ENCODE assay signal across 8 mouse cellular contexts in the genomic region with DNA sequence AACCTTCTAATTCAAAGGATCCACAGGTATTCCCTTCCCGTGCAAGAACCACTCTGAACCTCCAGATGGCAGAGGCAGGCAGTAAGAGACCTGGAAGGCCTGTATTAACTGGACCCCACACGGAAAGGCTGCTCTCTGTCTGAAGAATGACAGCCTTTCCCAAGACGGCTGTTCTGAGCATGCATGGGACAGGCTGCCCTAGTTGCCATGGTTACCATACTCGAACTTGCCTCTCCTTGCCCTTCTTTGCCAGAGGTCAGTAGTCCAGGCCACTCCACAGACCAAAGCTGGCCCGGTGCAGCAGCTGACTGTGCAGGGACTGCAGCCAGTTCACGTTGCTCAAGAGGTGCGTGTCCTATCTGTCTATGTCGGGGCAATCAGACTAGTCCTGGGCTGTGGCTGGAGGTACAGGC. TPM values are rescaled to one million over a fixed set of nuclear protein-coding genes. Genes with fewer than 3 reads are reported as not detected.
DNase-seq lines count a peak whose midpoint lies in the region; ATAC-seq lines count a peak whose summit lies in the region.

No protein-coding gene starts in this region.

- intact Hi-C loops in gastrocnemius, postnatal 36 days (cut with DNase I): no loop called here

- H3K4me1 ChIP-seq in liver, embryonic 12.5 days: no peaks in the 10 kb centered on the region
- H3K4me1 ChIP-seq in stomach, embryonic 15.5 days: 0 out of 2 replicates have a peak, but pooled peaks cover 3% of the 10 kb centered on the region

- H3K36me3 ChIP-seq in liver, embryonic 12.5 days: peaks cover 95% of the 10 kb centered on the region
- peaks cover 46% of the 10 kb centered on the region for H3K36me3 ChIP-seq in stomach, embryonic 15.5 days

- DNase-seq in ovary, adult 18-20 months (ENCODE audit: low spot score): peak; percentile 38
- no peak for DNase-seq in ovary, postnatal 14 days (ENCODE audit: low spot score)
- DNase-seq in gastrocnemius, postnatal 36 days: peak; percentile 46 to 49
- DNase-seq in layer of hippocampus, postnatal 14 days (ENCODE audit: low spot score in 2 of 2): no peak
- DNase-seq in spleen, postnatal 4 days (ENCODE audit: low spot score in 2 of 2): no peak
- no peak for DNase-seq in cerebellum, postnatal 25 days

- peak; percentile 21; the same call in 1 of the 2 replicates for ATAC-seq in liver, embryonic 12.5 days
- ATAC-seq in stomach, embryonic 15.5 days (ENCODE audit: insufficient read depth, low FRiP score, low read depth): peak; percentile 37; the same call in 1 of the 2 replicates

- H3K9ac ChIP-seq in liver, embryonic 12.5 days: no peak overlapping the region
- H3K9ac ChIP-seq in stomach, embryonic 15.5 days: no peak overlapping the region

- WGBS in liver, embryonic 12.5 days (ENCODE audit: insufficient replicate concordance): 67% methylated on average over 8 of the region's 8 CpGs
- 35% methylated on average over 8 of the region's 8 CpGs for WGBS in stomach, embryonic 15.5 days

- H3K27me3 ChIP-seq in liver, embryonic 12.5 days (replicated peaks): no peaks in the 10 kb centered on the region
- no peaks in the 10 kb centered on the region for H3K27me3 ChIP-seq in stomach, embryonic 15.5 days (replicated peaks)

- no peak overlapping the region for H3K27ac ChIP-seq in liver, embryonic 12.5 days
- no peak overlapping the region for H3K27ac ChIP-seq in stomach, embryonic 15.5 days

- H3K4me2 ChIP-seq in liver, embryonic 12.5 days: no peak overlapping the region
- no peak overlapping the region for H3K4me2 ChIP-seq in stomach, embryonic 15.5 days

- H3K4me3 ChIP-seq in liver, embryonic 12.5 days: no peak overlapping the region
- H3K4me3 ChIP-seq in stomach, embryonic 15.5 days (replicated peaks): no peak overlapping the region

- no peaks in the 10 kb centered on the region for H3K9me3 ChIP-seq in liver, embryonic 12.5 days (replicated peaks)
- no peaks in the 10 kb centered on the region for H3K9me3 ChIP-seq in stomach, embryonic 15.5 days

RNA-seq across cellular contexts. Expression of a gene that starts 17.2 kb away (rescaled TPM):
- total RNA-seq in gastrocnemius, postnatal 36 days (2021): 1 to 10 TPM; 4.7 TPM
- polyA plus RNA-seq in liver, embryonic 12.5 days (2016; fragmentation: Nextera tagmentation; extraction: Ambion mirVana): 4.1 and 4.2 TPM in 2 replicates
- 8.0 and 8.8 TPM in 2 replicates for polyA plus RNA-seq in stomach, embryonic 15.5 days (2015; fragmentation: Nextera tagmentation; extraction: Ambion mirVana)
- total RNA-seq in layer of hippocampus, postnatal 14 days (2021): 10 to 100 TPM; 20.1 to 21.0 TPM

RNA-seq across cellular contexts. Expression of a gene that starts 18.9 kb away (rescaled TPM):
- total RNA-seq in gastrocnemius, postnatal 36 days (2021): 1 to 10 TPM; 1.6 to 1.7 TPM
- polyA plus RNA-seq in liver, embryonic 12.5 days (2016; fragmentation: Nextera tagmentation; extraction: Ambion mirVana): 0.27 and 0.30 TPM in 2 replicates
- polyA plus RNA-seq in stomach, embryonic 15.5 days (2015; fragmentation: Nextera tagmentation; extraction: Ambion mirVana): 1.1 and 1.3 TPM in 2 replicates
- 1 to 10 TPM; 4.7 to 5.0 TPM for total RNA-seq in layer of hippocampus, postnatal 14 days (2021)

RNA-seq across cellular contexts. Expression of a gene that starts 20.7 kb away (rescaled TPM):
- total RNA-seq in gastrocnemius, postnatal 36 days (2021): 1 to 10 TPM; 4.8 to 5.1 TPM
- polyA plus RNA-seq in liver, embryonic 12.5 days (2016; fragmentation: Nextera tagmentation; extraction: Ambion mirVana): 5.9 and 6.4 TPM in 2 replicates
- polyA plus RNA-seq in stomach, embryonic 15.5 days (2015; fragmentation: Nextera tagmentation; extraction: Ambion mirVana): 6.8 and 7.7 TPM in 2 replicates
- 10 to 100 TPM; 20.5 to 21.9 TPM for total RNA-seq in layer of hippocampus, postnatal 14 days (2021)

RNA-seq across cellular contexts. Expression of a gene that starts 39.0 kb away (rescaled TPM):
- not detected for total RNA-seq in gastrocnemius, postnatal 36 days (2021)
- not detected in 2 replicates for polyA plus RNA-seq in liver, embryonic 12.5 days (2016; fragmentation: Nextera tagmentation; extraction: Ambion mirVana)
- polyA plus RNA-seq in stomach, embryonic 15.5 days (2015; fragmentation: Nextera tagmentation; extraction: Ambion mirVana): not detected in 2 replicates
- not detected for total RNA-seq in layer of hippocampus, postnatal 14 days (2021)

RNA-seq across cellular contexts. Expression of a gene that starts 41.4 kb away (rescaled TPM):
- total RNA-seq in gastrocnemius, postnatal 36 days (2021): under 1 TPM; 0.15 to 0.52 TPM
- polyA plus RNA-seq in liver, embryonic 12.5 days (2016; fragmentation: Nextera tagmentation; extraction: Ambion mirVana): 1.5 and 1.6 TPM in 2 replicates
- polyA plus RNA-seq in stomach, embryonic 15.5 days (2015; fragmentation: Nextera tagmentation; extraction: Ambion mirVana): 1.1 and 1.7 TPM in 2 replicates
- total RNA-seq in layer of hippocampus, postnatal 14 days (2021): 1 to 10 TPM; 1.6 to 1.8 TPM

Comparison
In these comparisons a context has a peak if more than half of its experiments do, and no peak if none do; other contexts are left out.
1. DNase-seq: peak in ovary, adult 18-20 months (single experiment) and gastrocnemius, postnatal 36 days (2 of 2); none in ovary, postnatal 14 days (single experiment), layer of hippocampus, postnatal 14 days (0 of 2), spleen, postnatal 4 days (0 of 2) and cerebellum, postnatal 25 days (0 of 2).